Mouse (Mus musculus) granulocyte monocyte progenitor cell, adult 5-6 weeks (primary cell): ENCODE results near the gene Zp3. TPM values are rescaled to one million over a fixed set of nuclear protein-coding genes. Genes with fewer than 3 reads are reported as not detected.

Experiments used
- ATAC-seq: replicated peaks from 2 replicates; pipeline ENCODE4 v1.8.0; 2016; ENCODE audit warnings: mild to moderate bottlenecking, moderate TSS enrichment, inconsistent platforms; ENCODE audit not compliant: poor library complexity, severe bottlenecking
- total RNA-seq, 2 experiments: library from RNA; stranded (forward) in 1 of 2; stranded (reverse) in 1 of 2; fragments of 200-712, 200-1000 nt in 1 of 2; fragments of >200 nt in 1 of 2; fragmentation: Nextera tagmentation in 1 of 2; gene quantifications; 2 replicates each; pipeline ENCODE4 v1.2.3; 2014 to 2017

The Zp3 gene
- total RNA-seq, 2 experiments from 2014 or later, result not detected

- no peak for ATAC-seq
Measured at GRCm38 (mm10) chr5:135960909-135961635, 18.8 kb upstream of the Zp3 start.

- ATAC-seq, result no peak
Measured at GRCm38 (mm10) chr5:135962125-135962491, 17.8 kb upstream of the Zp3 start.

GRCm38 (mm10) chr5:135962492-135963279 is 17.2 kb upstream of the Zp3 start:
- ATAC-seq, result peak; percentile 83

- no peak for ATAC-seq
Measured at GRCm38 (mm10) chr5:135963280-135963627, 16.6 kb upstream of the Zp3 start.

- no peak for ATAC-seq
Measured at GRCm38 (mm10) chr5:135965501-135965930, 14.4 kb upstream of the Zp3 start.

- ATAC-seq, result no peak
Measured at GRCm38 (mm10) chr5:135966866-135967265, 13.0 kb upstream of the Zp3 start.

- no peak; the same call in 1 of the 2 replicates for ATAC-seq
Measured at GRCm38 (mm10) chr5:135968781-135969180, 11.1 kb upstream of the Zp3 start.

- ATAC-seq, result no peak
Measured at GRCm38 (mm10) chr5:135970247-135970646, 9.7 kb upstream of the Zp3 start.

- no peak for ATAC-seq
Measured at GRCm38 (mm10) chr5:135971876-135972275, 8.0 kb upstream of the Zp3 start.

GRCm38 (mm10) chr5:135974365-135974764 is 5.5 kb upstream of the Zp3 start, which contains the start of gene Ssc4d:
Gene Ssc4d, minus strand, starts transcription at chr5:135974531.
- ATAC-seq, result 0 out of 2 replicates have a peak, but pooled peaks have one; percentile 35

- ATAC-seq, result no peak; the same call in 1 of the 2 replicates
Measured at GRCm38 (mm10) chr5:135975893-135976668, 3.8 kb upstream of the Zp3 start.

GRCm38 (mm10) chr5:135979381-135979780 is 518 bp upstream of the Zp3 start:
- ATAC-seq, result no peak

- ATAC-seq, result peak; percentile 90
Measured at GRCm38 (mm10) chr5:135982398-135982797, 2.5 kb downstream of the Zp3 start.

- ATAC-seq, result no peak
Measured at GRCm38 (mm10) chr5:135984546-135985044, 4.7 kb downstream of the Zp3 start.

GRCm38 (mm10) chr5:135987248-135987647 is 7.3 kb downstream of the Zp3 start:
- peak; percentile 29; the same call in 1 of the 2 replicates for ATAC-seq

- ATAC-seq, result peak; percentile 85
Measured at GRCm38 (mm10) chr5:135990601-135991000, 10.7 kb downstream of the Zp3 start.

GRCm38 (mm10) chr5:135993381-135993965 is 13.6 kb downstream of the Zp3 start:
- ATAC-seq, result no peak

GRCm38 (mm10) chr5:135994335-135994724 is 14.4 kb downstream of the Zp3 start:
- no peak for ATAC-seq

- peak; percentile 91 for ATAC-seq
Measured at GRCm38 (mm10) chr5:135994725-135995687, 15.1 kb downstream of the Zp3 start, which contains the start of gene Dtx2. Gene Dtx2, plus strand, starts transcription at chr5:135994800.
